Mouse (Mus musculus): ENCODE measurements around the gene Pcp4.

The Pcp4 gene

GRCm38 (mm10) chr16:96531029-96531428, 63.6 kb downstream of the Pcp4 start:
- H3K27me3 ChIP-seq (ENCODE audit: insufficient read depth, low read length): peaks cover 3% of the 10 kb centered on the region; the same call in 1 of the 2 replicates
- H3K4me3 ChIP-seq (replicated peaks; ENCODE audit: low read length): no peak overlapping the region
- peaks cover 10% of the 10 kb centered on the region for H3K4me1 ChIP-seq (replicated peaks; ENCODE audit: low read depth, low read length)
- TF ChIP-seq CTCF (conservative IDR thresholded peaks at IDR 0.05; ENCODE audit: low read length): no peak
- no peak for TF ChIP-seq NANOG (IDR thresholded peaks at IDR 0.05; ENCODE audit: borderline replicate concordance, low read length)
- no peak for TF ChIP-seq POU5F1 (IDR thresholded peaks at IDR 0.05; ENCODE audit: borderline replicate concordance, low read length)
- no peaks in the 10 kb centered on the region for H3K36me3 ChIP-seq (ENCODE audit: insufficient read depth, low read length)
- no peaks in the 10 kb centered on the region for H3K9me3 ChIP-seq (ENCODE audit: low read length)

GRCm38 (mm10) chr16:96533710-96534109, 66.3 kb downstream of the Pcp4 start:
- Histone ChIP-seq H3K4me1 (replicated peaks; ENCODE audit: low read depth, low read length) (peaks cover 10% of the 10 kb centered on the region), H3K27me3 (ENCODE audit: insufficient read depth, low read length) (peaks cover 3% of the 10 kb centered on the region; the same call in 1 of the 2 replicates), H3K4me3 (replicated peaks; ENCODE audit: low read length) (no peak overlapping the region), H3K9me3 (ENCODE audit: low read length) (no peaks in the 10 kb centered on the region), H3K36me3 (ENCODE audit: insufficient read depth, low read length) (no peaks in the 10 kb centered on the region)
- TF ChIP-seq POU5F1 (IDR thresholded peaks at IDR 0.05; ENCODE audit: borderline replicate concordance, low read length) (no peak), NANOG (IDR thresholded peaks at IDR 0.05; ENCODE audit: borderline replicate concordance, low read length) (no peak), CTCF (conservative IDR thresholded peaks at IDR 0.05; ENCODE audit: low read length) (no peak)

GRCm38 (mm10) chr16:96535271-96535670, 67.9 kb downstream of the Pcp4 start:
- Histone ChIP-seq H3K27me3 (ENCODE audit: insufficient read depth, low read length) (peaks cover 3% of the 10 kb centered on the region; the same call in 1 of the 2 replicates), H3K4me3 (replicated peaks; ENCODE audit: low read length) (no peak overlapping the region), H3K4me1 (replicated peaks; ENCODE audit: low read depth, low read length) (0 out of 2 replicates have a peak, but pooled peaks cover 6% of the 10 kb centered on the region), H3K36me3 (ENCODE audit: insufficient read depth, low read length) (no peaks in the 10 kb centered on the region), H3K9me3 (ENCODE audit: low read length) (no peaks in the 10 kb centered on the region)
- TF ChIP-seq CTCF (conservative IDR thresholded peaks at IDR 0.05; ENCODE audit: low read length): no peak
- no peak for TF ChIP-seq NANOG (IDR thresholded peaks at IDR 0.05; ENCODE audit: borderline replicate concordance, low read length)

GRCm38 (mm10) chr16:96536426-96536825, 69.0 kb downstream of the Pcp4 start:
- Histone ChIP-seq H3K4me1 (replicated peaks; ENCODE audit: low read depth, low read length) (no peaks in the 10 kb centered on the region), H3K4me3 (replicated peaks; ENCODE audit: low read length) (no peak overlapping the region), H3K9me3 (ENCODE audit: low read length) (no peaks in the 10 kb centered on the region), H3K27me3 (ENCODE audit: insufficient read depth, low read length) (peaks cover 3% of the 10 kb centered on the region; the same call in 1 of the 2 replicates), H3K36me3 (ENCODE audit: insufficient read depth, low read length) (no peaks in the 10 kb centered on the region)
- no peak for TF ChIP-seq POU5F1 (IDR thresholded peaks at IDR 0.05; ENCODE audit: borderline replicate concordance, low read length)
- no peak for TF ChIP-seq NANOG (IDR thresholded peaks at IDR 0.05; ENCODE audit: borderline replicate concordance, low read length)
- TF ChIP-seq CTCF (conservative IDR thresholded peaks at IDR 0.05; ENCODE audit: low read length): no peak

GRCm38 (mm10) chr16:96539091-96539490, 71.7 kb downstream of the Pcp4 start:
- no peak for TF ChIP-seq CTCF (conservative IDR thresholded peaks at IDR 0.05; ENCODE audit: low read length)
- TF ChIP-seq POU5F1 (IDR thresholded peaks at IDR 0.05; ENCODE audit: borderline replicate concordance, low read length): no peak
- TF ChIP-seq NANOG (IDR thresholded peaks at IDR 0.05; ENCODE audit: borderline replicate concordance, low read length): no peak
- H3K36me3 ChIP-seq (ENCODE audit: insufficient read depth, low read length): no peaks in the 10 kb centered on the region
- H3K27me3 ChIP-seq (ENCODE audit: insufficient read depth, low read length): peaks cover 7% of the 10 kb centered on the region; the same call in 1 of the 2 replicates
- H3K4me1 ChIP-seq (replicated peaks; ENCODE audit: low read depth, low read length): no peaks in the 10 kb centered on the region
- H3K9me3 ChIP-seq (ENCODE audit: low read length): no peaks in the 10 kb centered on the region
- H3K4me3 ChIP-seq (replicated peaks; ENCODE audit: low read length): no peak overlapping the region

GRCm38 (mm10) chr16:96541056-96541455, 73.7 kb downstream of the Pcp4 start:
- Histone ChIP-seq H3K4me3 (replicated peaks; ENCODE audit: low read length) (no peak overlapping the region), H3K4me1 (replicated peaks; ENCODE audit: low read depth, low read length) (no peaks in the 10 kb centered on the region), H3K9me3 (ENCODE audit: low read length) (no peaks in the 10 kb centered on the region), H3K36me3 (ENCODE audit: insufficient read depth, low read length) (no peaks in the 10 kb centered on the region), H3K27me3 (ENCODE audit: insufficient read depth, low read length) (0 out of 2 replicates have a peak, but pooled peaks cover 3% of the 10 kb centered on the region)
- no peak for TF ChIP-seq POU5F1 (IDR thresholded peaks at IDR 0.05; ENCODE audit: borderline replicate concordance, low read length)
- no peak for TF ChIP-seq NANOG (IDR thresholded peaks at IDR 0.05; ENCODE audit: borderline replicate concordance, low read length)
- TF ChIP-seq CTCF (conservative IDR thresholded peaks at IDR 0.05; ENCODE audit: low read length): no peak

- Histone ChIP-seq H3K4me3 (replicated peaks; ENCODE audit: low read length) (no peak overlapping the region), H3K36me3 (ENCODE audit: insufficient read depth, low read length) (no peaks in the 10 kb centered on the region), H3K27me3 (ENCODE audit: insufficient read depth, low read length) (no peaks in the 10 kb centered on the region), H3K4me1 (replicated peaks; ENCODE audit: low read depth, low read length) (peaks cover 8% of the 10 kb centered on the region), H3K9me3 (ENCODE audit: low read length) (no peaks in the 10 kb centered on the region)
- TF ChIP-seq POU5F1 (IDR thresholded peaks at IDR 0.05; ENCODE audit: borderline replicate concordance, low read length): no peak
Observed at GRCm38 (mm10) chr16:96552680-96553079, 85.3 kb downstream of the Pcp4 start.

- no peak overlapping the region for H3K4me3 ChIP-seq (replicated peaks; ENCODE audit: low read length)
- H3K9me3 ChIP-seq (ENCODE audit: low read length): no peaks in the 10 kb centered on the region
- no peak for TF ChIP-seq CTCF (conservative IDR thresholded peaks at IDR 0.05; ENCODE audit: low read length)
- TF ChIP-seq NANOG (IDR thresholded peaks at IDR 0.05; ENCODE audit: borderline replicate concordance, low read length): no peak
- no peak for TF ChIP-seq POU5F1 (IDR thresholded peaks at IDR 0.05; ENCODE audit: borderline replicate concordance, low read length)
- no peaks in the 10 kb centered on the region for H3K36me3 ChIP-seq (ENCODE audit: insufficient read depth, low read length)
- no peaks in the 10 kb centered on the region for H3K27me3 ChIP-seq (ENCODE audit: insufficient read depth, low read length)
- H3K4me1 ChIP-seq (replicated peaks; ENCODE audit: low read depth, low read length): no peaks in the 10 kb centered on the region
Observed at GRCm38 (mm10) chr16:96555412-96555811, 88.0 kb downstream of the Pcp4 start.

GRCm38 (mm10) chr16:96556621-96557020, 89.2 kb downstream of the Pcp4 start:
- no peak overlapping the region for H3K4me3 ChIP-seq (replicated peaks; ENCODE audit: low read length)
- 0 out of 2 replicates have a peak, but pooled peaks cover 6% of the 10 kb centered on the region for H3K9me3 ChIP-seq (ENCODE audit: low read length)
- H3K27me3 ChIP-seq (ENCODE audit: insufficient read depth, low read length): no peaks in the 10 kb centered on the region
- TF ChIP-seq POU5F1 (IDR thresholded peaks at IDR 0.05; ENCODE audit: borderline replicate concordance, low read length) (no peak), NANOG (IDR thresholded peaks at IDR 0.05; ENCODE audit: borderline replicate concordance, low read length) (no peak), CTCF (conservative IDR thresholded peaks at IDR 0.05; ENCODE audit: low read length) (no peak)
- H3K4me1 ChIP-seq (replicated peaks; ENCODE audit: low read depth, low read length): no peaks in the 10 kb centered on the region
- no peaks in the 10 kb centered on the region for H3K36me3 ChIP-seq (ENCODE audit: insufficient read depth, low read length)
